Mouse (Mus musculus): ENCODE measurements at regions not wholly inside any gene's neighbourhood (a gene's known extent, or its start where the extent isn't known, plus 50 kb on each side); places are given as distances from the start of the nearest gene placed in this dataset.
A peak's percentile ranks its signal among the peaks of the same experiment; 100 is the strongest.

GRCm38 (mm10) chr10:8086442-8086841 is 130.4 kb upstream of the Tab2 start:
- intact Hi-C loops (cut with DNase I) = no loop called here

GRCm38 (mm10) chr10:8077904-8078811 is 122.1 kb upstream of the Tab2 start:
- intact Hi-C loops (cut with DNase I) = no loop called here
- no peak for DNase-seq (ENCODE audit: extremely low spot score in 1 of 2, low spot score in 2 of 2)

More at GRCm38 (mm10) chr10:8086442-8086841, 130.4 kb upstream of the Tab2 start:
- DNase-seq (ENCODE audit: extremely low spot score in 1 of 2, low spot score in 2 of 2) = no peak

GRCm38 (mm10) chr10:8072463-8072862 is 116.4 kb upstream of the Tab2 start:
- no peak for DNase-seq (ENCODE audit: extremely low spot score in 1 of 2, low spot score in 2 of 2)
- intact Hi-C loops (cut with DNase I) = no loop called here

GRCm38 (mm10) chr10:8071858-8072257 is 115.8 kb upstream of the Tab2 start:
- DNase-seq (ENCODE audit: extremely low spot score in 1 of 2, low spot score in 2 of 2) = peak in 1 of 2 experiments; percentile 44

GRCm38 (mm10) chr10:8070472-8070871 is 114.4 kb upstream of the Tab2 start:
- intact Hi-C loops (cut with DNase I) = no loop called here
- no peak for DNase-seq (ENCODE audit: extremely low spot score in 1 of 2, low spot score in 2 of 2)

More at GRCm38 (mm10) chr10:8071858-8072257, 115.8 kb upstream of the Tab2 start:
- intact Hi-C loops (cut with DNase I) = no loop called here

- DNase-seq (ENCODE audit: extremely low spot score in 1 of 2, low spot score in 2 of 2) = no peak
- intact Hi-C loops (cut with DNase I) = no loop called here
Observed at GRCm38 (mm10) chr10:8066926-8067325, 110.9 kb upstream of the Tab2 start.

- intact Hi-C loops (cut with DNase I) = no loop called here
- peak in 1 of 2 experiments; percentile 35 for DNase-seq (ENCODE audit: extremely low spot score in 1 of 2, low spot score in 2 of 2)
Observed at GRCm38 (mm10) chr10:8065746-8066145, 109.7 kb upstream of the Tab2 start.

GRCm38 (mm10) chr10:8064281-8064680 is 108.3 kb upstream of the Tab2 start:
- intact Hi-C loops (cut with DNase I) = no loop called here
- DNase-seq (ENCODE audit: extremely low spot score in 1 of 2, low spot score in 2 of 2) = no peak

GRCm38 (mm10) chr10:8063458-8064090 is 107.5 kb upstream of the Tab2 start:
- peak in 1 of 2 experiments; percentile 37 for DNase-seq (ENCODE audit: extremely low spot score in 1 of 2, low spot score in 2 of 2)
- intact Hi-C loops (cut with DNase I) = no loop called here

- intact Hi-C loops (cut with DNase I) = no loop called here
- no peak for DNase-seq (ENCODE audit: extremely low spot score in 1 of 2, low spot score in 2 of 2)
Observed at GRCm38 (mm10) chr10:8060987-8061386, 105.0 kb upstream of the Tab2 start.

- intact Hi-C loops (cut with DNase I) = no loop called here
- DNase-seq (ENCODE audit: extremely low spot score in 1 of 2, low spot score in 2 of 2) = no peak
Observed at GRCm38 (mm10) chr10:8059769-8060168, 103.7 kb upstream of the Tab2 start.

GRCm38 (mm10) chr10:8057855-8058254 is 101.8 kb upstream of the Tab2 start:
- intact Hi-C loops (cut with DNase I) = no loop called here

GRCm38 (mm10) chr10:8055293-8055692 is 99.3 kb upstream of the Tab2 start:
- intact Hi-C loops (cut with DNase I) = no loop called here
- DNase-seq (ENCODE audit: extremely low spot score in 1 of 2, low spot score in 2 of 2) = no peak

More at GRCm38 (mm10) chr10:8057855-8058254, 101.8 kb upstream of the Tab2 start:
- DNase-seq (ENCODE audit: extremely low spot score in 1 of 2, low spot score in 2 of 2) = no peak

GRCm38 (mm10) chr10:8043416-8044163 is 87.6 kb upstream of the Tab2 start:
- no peak for DNase-seq (ENCODE audit: extremely low spot score in 1 of 2, low spot score in 2 of 2)
- intact Hi-C loops (cut with DNase I) = no loop called here

- no peak for DNase-seq (ENCODE audit: extremely low spot score in 1 of 2, low spot score in 2 of 2)
- intact Hi-C loops (cut with DNase I) = no loop called here
Observed at GRCm38 (mm10) chr10:8042306-8042705, 86.3 kb upstream of the Tab2 start.

GRCm38 (mm10) chr10:8041790-8042189 is 85.8 kb upstream of the Tab2 start:
- DNase-seq (ENCODE audit: extremely low spot score in 1 of 2, low spot score in 2 of 2) = no peak
- intact Hi-C loops (cut with DNase I) = no loop called here

- intact Hi-C loops (cut with DNase I) = no loop called here
- no peak for DNase-seq (ENCODE audit: extremely low spot score in 1 of 2, low spot score in 2 of 2)
Observed at GRCm38 (mm10) chr10:8037986-8038631, 82.1 kb upstream of the Tab2 start.

- intact Hi-C loops (cut with DNase I) = no loop called here
- no peak for DNase-seq (ENCODE audit: extremely low spot score in 1 of 2, low spot score in 2 of 2)
Observed at GRCm38 (mm10) chr10:8036293-8036692, 80.3 kb upstream of the Tab2 start.

- intact Hi-C loops (cut with DNase I) = no loop called here
- no peak for DNase-seq (ENCODE audit: extremely low spot score in 1 of 2, low spot score in 2 of 2)
Observed at GRCm38 (mm10) chr10:8035310-8035709, 79.3 kb upstream of the Tab2 start.
